Mouse (Mus musculus): ENCODE measurements around the gene Agbl4. TPM values are rescaled to one million over a fixed set of nuclear protein-coding genes. Genes with fewer than 3 reads are reported as not detected.

The Agbl4 gene
- polyA plus RNA-seq, 1 experiment from 2014 or later, result 3.5 TPM

GRCm38 (mm10) chr4:111451283-111451918 is 1053.9 kb downstream of the Agbl4 start:
- no peak overlapping the region for H3K27ac ChIP-seq
- H3K4me1 ChIP-seq (replicated peaks; ENCODE audit: control insufficient read depth, insufficient read depth, low read length), result 0 out of 2 replicates have a peak, but pooled peaks cover 6% of the 10 kb centered on the region
- H3K4me2 ChIP-seq (replicated peaks), result no peak overlapping the region
- WGBS, result 75% methylated on average over 7 of the region's 7 CpGs
- H3K4me3 ChIP-seq (replicated peaks; ENCODE audit: low read length), result no peak overlapping the region
- no peaks in the 10 kb centered on the region for H3K9me3 ChIP-seq (ENCODE audit: control insufficient read depth, low read length)
- no peak overlapping the region for H3K9ac ChIP-seq
- H3K36me3 ChIP-seq (replicated peaks; ENCODE audit: control insufficient read depth, insufficient read depth), result peaks cover 73% of the 10 kb centered on the region
- DNase-seq (ENCODE audit: low spot score) (no peak), ATAC-seq (ENCODE audit: low FRiP score) (no peak)
- H3K27me3 ChIP-seq (ENCODE audit: control insufficient read depth, insufficient read depth, low read length), result no peaks in the 10 kb centered on the region

- H3K4me1 ChIP-seq (replicated peaks; ENCODE audit: control insufficient read depth, insufficient read depth, low read length), result 0 out of 2 replicates have a peak, but pooled peaks cover 12% of the 10 kb centered on the region
- DNase-seq (ENCODE audit: low spot score), result no peak
- H3K27me3 ChIP-seq (ENCODE audit: control insufficient read depth, insufficient read depth, low read length), result no peaks in the 10 kb centered on the region
- no peak overlapping the region for H3K27ac ChIP-seq
- 94% methylated on average over 5 of the region's 5 CpGs for WGBS
- H3K9ac ChIP-seq, result no peak overlapping the region
- H3K36me3 ChIP-seq (replicated peaks; ENCODE audit: control insufficient read depth, insufficient read depth), result peaks cover 75% of the 10 kb centered on the region
- H3K4me2 ChIP-seq (replicated peaks), result no peak overlapping the region
- no peak for ATAC-seq (ENCODE audit: low FRiP score)
- no peak overlapping the region for H3K4me3 ChIP-seq (replicated peaks; ENCODE audit: low read length)
- no peaks in the 10 kb centered on the region for H3K9me3 ChIP-seq (ENCODE audit: control insufficient read depth, low read length)
Measured at GRCm38 (mm10) chr4:111452192-111452591, 1054.7 kb downstream of the Agbl4 start.

DNA sequence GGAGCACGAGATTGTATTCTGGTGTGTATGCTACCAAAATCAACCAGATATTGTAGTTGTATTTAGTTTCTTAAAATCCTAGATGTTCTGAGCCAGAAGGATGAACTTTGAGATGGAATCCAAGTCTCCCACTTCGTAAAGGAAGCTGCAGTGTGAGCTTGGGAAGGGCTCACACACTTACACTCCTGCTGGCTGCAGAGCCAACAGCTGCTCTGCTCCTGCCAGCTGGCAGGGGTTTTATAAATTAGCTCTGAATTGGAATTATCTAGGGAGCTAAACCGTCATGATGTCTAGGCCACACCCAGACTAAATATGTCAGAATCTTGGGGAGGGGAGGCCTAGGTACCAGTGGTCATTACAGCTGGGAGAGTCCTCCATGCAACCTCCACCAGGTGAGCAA is 1055.8 kb downstream of the Agbl4 start:
- WGBS, result 65% methylated on average over 3 of the region's 3 CpGs
- no peak overlapping the region for H3K4me2 ChIP-seq (replicated peaks)
- no peaks in the 10 kb centered on the region for H3K9me3 ChIP-seq (ENCODE audit: control insufficient read depth, low read length)
- peaks cover 15% of the 10 kb centered on the region; the same call in 1 of the 2 replicates for H3K4me1 ChIP-seq (replicated peaks; ENCODE audit: control insufficient read depth, insufficient read depth, low read length)
- no peak overlapping the region for H3K9ac ChIP-seq
- no peak for ATAC-seq (ENCODE audit: low FRiP score)
- H3K27me3 ChIP-seq (ENCODE audit: control insufficient read depth, insufficient read depth, low read length), result no peaks in the 10 kb centered on the region
- H3K36me3 ChIP-seq (replicated peaks; ENCODE audit: control insufficient read depth, insufficient read depth), result peaks cover 70% of the 10 kb centered on the region
- no peak overlapping the region for H3K4me3 ChIP-seq (replicated peaks; ENCODE audit: low read length)
- no peak overlapping the region for H3K27ac ChIP-seq
- DNase-seq (ENCODE audit: low spot score), result no peak

DNA sequence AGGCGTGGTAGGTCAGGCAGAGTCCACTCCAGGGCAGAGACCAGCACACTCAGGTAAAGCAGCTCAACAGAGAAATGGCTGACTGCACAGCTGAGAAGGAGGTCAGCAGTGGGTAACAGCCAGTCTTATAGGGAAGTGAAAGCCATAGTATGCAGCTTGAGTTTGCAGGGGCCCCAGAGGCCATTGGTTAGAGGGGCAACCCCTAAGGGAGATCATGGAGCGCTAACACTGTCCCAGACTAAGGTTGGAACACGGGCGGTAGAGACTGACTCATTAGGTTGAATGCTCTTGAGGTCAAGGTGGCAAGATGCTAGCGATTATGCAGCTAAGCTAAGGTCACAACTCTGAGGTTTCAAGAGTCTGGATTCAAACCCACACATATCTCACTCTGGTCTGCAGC is 1058.2 kb downstream of the Agbl4 start:
- H3K36me3 ChIP-seq (replicated peaks; ENCODE audit: control insufficient read depth, insufficient read depth), result peaks cover 68% of the 10 kb centered on the region

GRCm38 (mm10) chr4:111457568-111457967 is 1060.1 kb downstream of the Agbl4 start:
- H3K4me1 ChIP-seq (replicated peaks; ENCODE audit: control insufficient read depth, insufficient read depth, low read length), result peaks cover 15% of the 10 kb centered on the region; the same call in 1 of the 2 replicates
- no peak for DNase-seq (ENCODE audit: low spot score)
- H3K4me2 ChIP-seq (replicated peaks), result no peak overlapping the region
- H3K4me3 ChIP-seq (replicated peaks; ENCODE audit: low read length), result no peak overlapping the region
- H3K36me3 ChIP-seq (replicated peaks; ENCODE audit: control insufficient read depth, insufficient read depth), result peaks cover 57% of the 10 kb centered on the region
- ATAC-seq (ENCODE audit: low FRiP score), result no peak
- WGBS, result 75% methylated on average over 5 of the region's 5 CpGs
- peak overlapping the region; percentile 65 for H3K27ac ChIP-seq
- no peak overlapping the region for H3K9ac ChIP-seq
- no peaks in the 10 kb centered on the region for H3K9me3 ChIP-seq (ENCODE audit: control insufficient read depth, low read length)
- H3K27me3 ChIP-seq (ENCODE audit: control insufficient read depth, insufficient read depth, low read length), result no peaks in the 10 kb centered on the region

More for the DNA sequence above, 1058.2 kb downstream of the Agbl4 start:
- no peak overlapping the region for H3K4me3 ChIP-seq (replicated peaks; ENCODE audit: low read length)
- H3K4me2 ChIP-seq (replicated peaks), result no peak overlapping the region
- H3K4me1 ChIP-seq (replicated peaks; ENCODE audit: control insufficient read depth, insufficient read depth, low read length), result peaks cover 15% of the 10 kb centered on the region; the same call in 1 of the 2 replicates
- no peak overlapping the region; the same call in 1 of the 2 replicates for H3K27ac ChIP-seq
- 82% methylated on average over 5 of the region's 5 CpGs for WGBS
- ATAC-seq (ENCODE audit: low FRiP score) (no peak; the same call in 1 of the 2 replicates), DNase-seq (ENCODE audit: low spot score) (no peak)
- H3K27me3 ChIP-seq (ENCODE audit: control insufficient read depth, insufficient read depth, low read length), result no peaks in the 10 kb centered on the region
- no peak overlapping the region for H3K9ac ChIP-seq
- H3K9me3 ChIP-seq (ENCODE audit: control insufficient read depth, low read length), result no peaks in the 10 kb centered on the region

GRCm38 (mm10) chr4:111467293-111467773 is 1069.9 kb downstream of the Agbl4 start:
- Histone ChIP-seq H3K4me3 (replicated peaks; ENCODE audit: low read length) (no peak overlapping the region), H3K4me1 (replicated peaks; ENCODE audit: control insufficient read depth, insufficient read depth, low read length) (peaks cover 4% of the 10 kb centered on the region; the same call in 1 of the 2 replicates), H3K27ac (no peak overlapping the region), H3K36me3 (replicated peaks; ENCODE audit: control insufficient read depth, insufficient read depth) (no peaks in the 10 kb centered on the region), H3K4me2 (replicated peaks) (no peak overlapping the region), H3K9me3 (ENCODE audit: control insufficient read depth, low read length) (no peaks in the 10 kb centered on the region), H3K9ac (no peak overlapping the region), H3K27me3 (ENCODE audit: control insufficient read depth, insufficient read depth, low read length) (no peaks in the 10 kb centered on the region)
- DNase-seq (ENCODE audit: low spot score) (no peak), ATAC-seq (ENCODE audit: low FRiP score) (0 out of 2 replicates have a peak, but pooled peaks have one; percentile 19)
- 84% methylated on average over 2 of the region's 2 CpGs for whole genome bisulfite sequencing

DNA sequence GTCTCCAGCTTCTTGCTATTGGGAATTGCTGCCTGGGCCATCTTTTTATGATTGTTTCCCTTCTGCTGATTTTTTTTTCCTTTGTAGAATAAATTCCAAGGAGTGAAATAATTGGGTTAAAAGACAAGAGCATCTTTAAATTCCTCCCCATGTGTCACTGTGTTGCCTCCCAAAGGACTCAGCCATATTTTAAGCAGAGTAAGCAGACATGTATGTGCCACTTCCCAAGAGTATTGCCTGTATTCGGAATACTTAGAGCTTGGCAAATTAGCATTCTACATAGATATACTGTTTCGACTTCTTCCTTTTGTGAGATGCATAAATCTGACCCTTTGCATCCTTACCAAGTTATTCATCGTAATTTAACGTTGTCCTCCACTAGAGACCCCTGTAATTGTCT is 1070.3 kb downstream of the Agbl4 start:
- Histone ChIP-seq H3K4me3 (replicated peaks; ENCODE audit: low read length) (no peak overlapping the region), H3K9ac (no peak overlapping the region), H3K9me3 (ENCODE audit: control insufficient read depth, low read length) (no peaks in the 10 kb centered on the region), H3K27me3 (ENCODE audit: control insufficient read depth, insufficient read depth, low read length) (no peaks in the 10 kb centered on the region), H3K4me1 (replicated peaks; ENCODE audit: control insufficient read depth, insufficient read depth, low read length) (peaks cover 6% of the 10 kb centered on the region; the same call in 1 of the 2 replicates), H3K4me2 (replicated peaks) (no peak overlapping the region), H3K36me3 (replicated peaks; ENCODE audit: control insufficient read depth, insufficient read depth) (no peaks in the 10 kb centered on the region), H3K27ac (no peak overlapping the region)
- ATAC-seq (ENCODE audit: low FRiP score) (no peak), DNase-seq (ENCODE audit: low spot score) (no peak)
- 78% methylated on average over 4 of the region's 4 CpGs for WGBS

DNA sequence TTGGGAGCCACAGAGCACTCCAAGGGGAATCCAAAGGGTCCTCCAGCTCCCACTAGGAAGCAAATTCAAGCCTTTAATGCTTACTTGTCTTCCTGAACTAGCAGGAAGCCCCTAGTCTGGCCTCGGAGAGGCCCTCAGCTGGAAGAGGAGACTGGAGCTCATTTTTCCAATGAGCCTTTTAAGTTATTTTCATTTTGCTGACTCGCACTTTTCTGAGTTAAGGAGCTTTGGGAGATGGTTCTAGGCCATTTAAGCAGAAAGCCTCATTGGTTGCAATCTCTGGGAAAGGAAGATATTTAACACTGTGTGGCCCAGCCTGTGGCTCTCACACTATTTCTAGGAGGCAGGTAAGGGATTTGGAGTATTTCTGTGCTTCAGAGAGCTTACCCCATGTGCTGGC is 1072.4 kb downstream of the Agbl4 start:
- Histone ChIP-seq H3K36me3 (replicated peaks; ENCODE audit: control insufficient read depth, insufficient read depth) (no peaks in the 10 kb centered on the region), H3K27ac (no peak overlapping the region), H3K4me1 (replicated peaks; ENCODE audit: control insufficient read depth, insufficient read depth, low read length) (peaks cover 10% of the 10 kb centered on the region; the same call in 1 of the 2 replicates), H3K4me3 (replicated peaks; ENCODE audit: low read length) (no peak overlapping the region), H3K27me3 (ENCODE audit: control insufficient read depth, insufficient read depth, low read length) (no peaks in the 10 kb centered on the region), H3K4me2 (replicated peaks) (no peak overlapping the region), H3K9ac (no peak overlapping the region), H3K9me3 (ENCODE audit: control insufficient read depth, low read length) (no peaks in the 10 kb centered on the region)
- no peak for ATAC-seq (ENCODE audit: low FRiP score)
- DNase-seq (ENCODE audit: low spot score), result no peak
- WGBS, result 68% methylated on average over 2 of the region's 2 CpGs

DNA sequence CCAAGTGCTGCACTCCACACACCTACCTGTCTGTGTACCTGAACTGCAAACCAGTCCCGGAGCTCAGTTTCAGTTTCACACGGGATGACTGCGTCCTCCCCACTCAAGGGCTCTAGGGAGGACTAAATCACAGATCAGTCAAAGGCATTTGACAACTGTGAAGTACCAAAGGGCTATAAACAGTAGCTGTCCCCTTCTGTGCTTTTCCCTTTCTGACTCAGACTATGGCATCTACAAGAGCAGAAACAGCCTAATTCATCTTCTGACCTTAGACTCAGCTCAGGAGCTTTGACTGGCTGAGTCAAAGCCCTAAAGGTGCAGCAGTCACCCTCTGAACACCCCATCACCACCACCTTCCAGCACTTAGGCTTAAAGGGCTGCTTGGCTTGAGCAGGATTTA is 1074.3 kb downstream of the Agbl4 start:
- DNase-seq (ENCODE audit: low spot score), result no peak
- Histone ChIP-seq H3K27ac (no peak overlapping the region), H3K36me3 (replicated peaks; ENCODE audit: control insufficient read depth, insufficient read depth) (no peaks in the 10 kb centered on the region), H3K9ac (no peak overlapping the region), H3K27me3 (ENCODE audit: control insufficient read depth, insufficient read depth, low read length) (no peaks in the 10 kb centered on the region), H3K4me3 (replicated peaks; ENCODE audit: low read length) (no peak overlapping the region), H3K9me3 (ENCODE audit: control insufficient read depth, low read length) (no peaks in the 10 kb centered on the region), H3K4me1 (replicated peaks; ENCODE audit: control insufficient read depth, insufficient read depth, low read length) (peaks cover 10% of the 10 kb centered on the region; the same call in 1 of the 2 replicates), H3K4me2 (replicated peaks) (no peak overlapping the region)
- WGBS, result 76% methylated on average over 3 of the region's 3 CpGs
- ATAC-seq (ENCODE audit: low FRiP score), result no peak

Data from hindbrain, embryonic 14.5 days (tissue).